Mouse (Mus musculus): ENCODE measurements around the gene Gm43191. TPM values are rescaled to one million over a fixed set of nuclear protein-coding genes. Genes with fewer than 3 reads are reported as not detected.
"Not testable (repeated sequence)": the region's sequence is repeated elsewhere in the genome, so short reads cannot be mapped to it uniquely, and the experiment has no call there.

Gene Gm43191
- polyA plus RNA-seq, 1 experiment from 2014 or later = not detected

- 92% methylated on average over 5 of the region's 5 CpGs for WGBS
- ATAC-seq = no peak
- Histone ChIP-seq H3K9me3 (replicated peaks) (no peaks in the 10 kb centered on the region), H3K36me3 (ENCODE audit: poor library complexity, severe bottlenecking) (no peaks in the 10 kb centered on the region), H3K4me1 (no peaks in the 10 kb centered on the region), H3K4me2 (no peak overlapping the region), H3K9ac (no peak overlapping the region), H3K27ac (no peak overlapping the region), H3K4me3 (no peak overlapping the region), H3K27me3 (no peaks in the 10 kb centered on the region)
Measured at GRCm38 (mm10) chr3:116703835-116704234, 22.8 kb upstream of the Gm43191 start.

DNA sequence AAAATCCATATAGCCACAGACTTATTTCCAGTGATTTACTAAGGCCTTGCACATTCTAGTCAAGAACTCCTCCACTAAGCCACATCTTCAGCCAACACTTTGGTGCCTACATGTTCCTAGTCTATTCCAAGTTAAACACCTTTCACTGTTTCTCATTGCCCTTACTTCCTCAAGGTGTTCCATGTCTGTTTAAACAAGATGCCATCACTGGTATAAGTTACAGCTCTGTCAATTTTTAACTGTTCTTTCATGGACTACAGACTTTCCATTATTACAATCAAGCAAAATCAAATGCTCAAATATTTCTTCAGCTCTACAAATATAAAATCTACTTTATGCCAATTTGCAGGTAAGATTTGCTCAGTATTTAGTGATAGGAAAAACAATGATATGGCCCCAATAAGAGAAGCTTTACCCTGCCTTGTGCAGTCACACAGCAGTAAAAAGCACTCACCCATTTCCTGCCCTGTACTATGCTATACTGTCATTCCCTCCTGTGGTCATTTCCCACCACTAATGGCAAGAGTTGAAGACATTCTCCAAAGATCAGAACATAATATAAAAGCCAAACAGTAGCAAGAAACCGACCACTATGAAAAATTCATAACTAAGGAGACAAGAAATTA lies 21.7 kb upstream of the Gm43191 start:
- H3K36me3 ChIP-seq (ENCODE audit: poor library complexity, severe bottlenecking) = no peaks in the 10 kb centered on the region
- no peak overlapping the region for H3K9ac ChIP-seq
- H3K4me1 ChIP-seq = no peaks in the 10 kb centered on the region
- 81% methylated on average over 1 of the region's 1 CpGs for WGBS
- no peak overlapping the region for H3K27ac ChIP-seq
- no peaks in the 10 kb centered on the region for H3K9me3 ChIP-seq (replicated peaks)
- H3K4me3 ChIP-seq = no peak overlapping the region
- H3K27me3 ChIP-seq = no peaks in the 10 kb centered on the region
- ATAC-seq = no peak
- H3K4me2 ChIP-seq = no peak overlapping the region

- Histone ChIP-seq H3K27ac (no peak overlapping the region), H3K4me1 (no peaks in the 10 kb centered on the region), H3K4me3 (no peak overlapping the region), H3K4me2 (no peak overlapping the region), H3K27me3 (no peaks in the 10 kb centered on the region), H3K9ac (no peak overlapping the region), H3K9me3 (replicated peaks) (no peaks in the 10 kb centered on the region), H3K36me3 (ENCODE audit: poor library complexity, severe bottlenecking) (no peaks in the 10 kb centered on the region)
- WGBS = 97% methylated on average over 4 of the region's 4 CpGs
- ATAC-seq = no peak
Measured at GRCm38 (mm10) chr3:116701601-116702000, 20.5 kb upstream of the Gm43191 start.

DNA sequence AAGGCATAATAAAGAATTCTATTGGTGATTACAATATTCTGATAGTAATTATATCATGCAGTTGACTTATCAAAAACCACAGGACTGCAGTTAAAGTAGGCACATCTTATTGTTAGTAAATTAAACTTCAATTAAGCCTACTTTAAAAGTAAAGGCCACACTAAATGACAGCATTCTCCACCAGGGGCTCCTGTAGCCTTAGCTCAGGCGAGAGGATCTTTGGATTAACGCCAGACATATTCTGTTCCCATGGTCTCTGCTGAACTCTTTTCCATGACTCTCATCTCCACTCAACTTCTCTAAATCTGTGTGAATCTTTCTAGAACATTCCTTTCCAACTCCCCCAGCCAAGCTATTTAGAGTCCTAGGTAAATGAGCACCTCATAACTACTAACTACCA lies 17.7 kb upstream of the Gm43191 start:
- no peaks in the 10 kb centered on the region for H3K9me3 ChIP-seq (replicated peaks)
- ATAC-seq = no peak
- no peak overlapping the region for H3K9ac ChIP-seq
- WGBS = 58% methylated on average over 2 of the region's 2 CpGs
- no peak overlapping the region for H3K4me2 ChIP-seq
- H3K27ac ChIP-seq = no peak overlapping the region
- H3K4me3 ChIP-seq = no peak overlapping the region
- H3K36me3 ChIP-seq (ENCODE audit: poor library complexity, severe bottlenecking) = no peaks in the 10 kb centered on the region
- no peaks in the 10 kb centered on the region for H3K4me1 ChIP-seq
- no peaks in the 10 kb centered on the region for H3K27me3 ChIP-seq

GRCm38 (mm10) chr3:116695666-116695985 lies 14.6 kb upstream of the Gm43191 start:
- Histone ChIP-seq H3K9me3 (replicated peaks) (no peaks in the 10 kb centered on the region), H3K9ac (no peak overlapping the region), H3K36me3 (ENCODE audit: poor library complexity, severe bottlenecking) (no peaks in the 10 kb centered on the region), H3K4me3 (no peak overlapping the region), H3K4me2 (no peak overlapping the region), H3K4me1 (no peaks in the 10 kb centered on the region), H3K27me3 (no peaks in the 10 kb centered on the region), H3K27ac (no peak overlapping the region)
- 95% methylated on average over 2 of the region's 2 CpGs for WGBS
- ATAC-seq = no peak

DNA sequence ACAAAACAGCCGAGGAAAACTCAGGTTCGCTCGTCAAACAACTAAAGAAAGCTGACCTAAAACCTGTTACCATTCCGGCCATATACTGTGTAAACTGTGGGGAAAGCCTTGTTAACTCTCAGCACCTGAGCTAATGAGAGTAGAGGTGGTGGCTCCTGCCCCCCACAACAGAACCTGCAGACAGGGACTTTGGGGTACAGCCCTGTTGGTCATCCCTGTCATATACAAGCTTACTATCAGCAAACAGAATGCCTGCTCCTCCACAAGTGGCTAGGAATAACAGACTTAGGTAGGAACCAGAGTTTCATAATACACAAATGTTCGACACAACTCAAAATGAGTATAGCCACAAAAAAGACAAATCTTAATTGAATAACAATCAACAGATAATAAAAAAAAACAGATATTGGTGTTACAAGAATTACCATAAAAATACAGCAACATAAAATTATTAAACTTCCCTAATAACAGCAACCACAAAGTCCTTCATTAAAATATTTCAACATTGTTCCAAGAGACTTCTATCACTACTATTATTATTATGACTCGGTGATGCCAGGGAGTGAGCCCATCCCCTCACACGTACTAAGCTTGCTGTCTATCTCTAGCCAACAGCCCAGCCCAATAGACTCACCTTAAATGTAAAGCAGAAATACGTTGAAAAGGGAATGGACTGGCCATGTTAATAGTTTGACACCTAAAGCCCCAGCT lies 14.1 kb upstream of the Gm43191 start:
- no peak overlapping the region for H3K4me2 ChIP-seq

GRCm38 (mm10) chr3:116694312-116694711 lies 13.3 kb upstream of the Gm43191 start:
- no peaks in the 10 kb centered on the region for H3K9me3 ChIP-seq (replicated peaks)
- H3K27ac ChIP-seq = no peak overlapping the region
- no peak for ATAC-seq
- H3K36me3 ChIP-seq (ENCODE audit: poor library complexity, severe bottlenecking) = no peaks in the 10 kb centered on the region
- no peak overlapping the region for H3K4me3 ChIP-seq
- WGBS = 73% methylated on average over 3 of the region's 3 CpGs
- no peaks in the 10 kb centered on the region for H3K4me1 ChIP-seq
- H3K4me2 ChIP-seq = no peak overlapping the region
- H3K27me3 ChIP-seq = no peaks in the 10 kb centered on the region
- H3K9ac ChIP-seq = no peak overlapping the region

More for the DNA sequence above, 14.1 kb upstream of the Gm43191 start:
- Histone ChIP-seq H3K4me1 (no peaks in the 10 kb centered on the region), H3K9me3 (replicated peaks) (no peaks in the 10 kb centered on the region), H3K27me3 (no peaks in the 10 kb centered on the region), H3K36me3 (ENCODE audit: poor library complexity, severe bottlenecking) (no peaks in the 10 kb centered on the region), H3K27ac (no peak overlapping the region), H3K9ac (no peak overlapping the region), H3K4me3 (no peak overlapping the region)
- 90% methylated on average over 8 of the region's 8 CpGs for WGBS
- ATAC-seq = no peak

DNA sequence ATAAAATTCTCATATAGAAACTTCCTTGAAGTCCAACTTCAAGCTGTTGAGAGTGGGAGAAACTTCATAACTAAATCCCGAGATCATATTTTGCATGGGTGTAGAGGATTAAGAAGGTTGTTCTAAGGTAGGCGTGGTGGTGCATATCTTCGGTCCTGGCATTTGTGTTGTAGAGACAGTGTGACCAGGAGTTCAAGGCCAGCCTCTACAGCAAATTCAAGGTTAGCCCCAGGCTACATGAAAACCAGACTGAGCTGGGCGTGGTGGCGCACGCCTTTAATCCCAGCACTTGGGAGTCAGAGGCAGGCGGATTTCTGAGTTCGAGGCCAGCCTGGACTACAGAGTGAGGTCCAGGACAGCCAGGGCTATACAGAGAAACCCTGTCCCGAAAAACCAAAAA lies 16.8 kb downstream of the Gm43191 start:
- H3K9me3 ChIP-seq (replicated peaks); H3K27me3 ChIP-seq; H3K4me3 ChIP-seq; H3K36me3 ChIP-seq (ENCODE audit: poor library complexity, severe bottlenecking); H3K9ac ChIP-seq; H3K27ac ChIP-seq; ATAC-seq; H3K4me2 ChIP-seq: not testable (repeated sequence)
- peaks cover 23% of the 10 kb centered on the region for H3K4me1 ChIP-seq
- WGBS = 91% methylated on average over 9 of the region's 9 CpGs

GRCm38 (mm10) chr3:116662463-116662863 lies 18.6 kb downstream of the Gm43191 start, which contains the start of gene Mfsd14a:
TSS of gene Mfsd14a (minus strand) at chr3:116662677.
- peak within 1 kb of the TSS; percentile 72 for H3K4me2 ChIP-seq
- H3K36me3 ChIP-seq (ENCODE audit: poor library complexity, severe bottlenecking) = no peaks in the 10 kb centered on the region
- under 1% methylated on average over 30 of the region's 39 CpGs for WGBS
- H3K27me3 ChIP-seq = no peaks in the 10 kb centered on the region
- peak; percentile 100 for ATAC-seq
- no peaks in the 10 kb centered on the region for H3K9me3 ChIP-seq (replicated peaks)
- H3K27ac ChIP-seq = peak within 1 kb of the TSS; percentile 91
- peak within 1 kb of the TSS; percentile 97 for H3K4me3 ChIP-seq
- H3K9ac ChIP-seq = peak within 1 kb of the TSS; percentile 96
- peaks cover 35% of the 10 kb centered on the region for H3K4me1 ChIP-seq

- Histone ChIP-seq H3K27ac (peak overlapping the region; percentile 91), H3K9me3 (replicated peaks) (no peaks in the 10 kb centered on the region), H3K27me3 (no peaks in the 10 kb centered on the region), H3K4me3 (peak overlapping the region; percentile 97), H3K9ac (peak overlapping the region; percentile 96), H3K4me2 (peak overlapping the region; percentile 72), H3K4me1 (peaks cover 35% of the 10 kb centered on the region), H3K36me3 (ENCODE audit: poor library complexity, severe bottlenecking) (no peaks in the 10 kb centered on the region)
- peak; percentile 88 for ATAC-seq
- under 1% methylated on average over 49 of the region's 68 CpGs for WGBS
Measured at GRCm38 (mm10) chr3:116661870-116662414, 19.1 kb downstream of the Gm43191 start.

- no peaks in the 10 kb centered on the region for H3K9me3 ChIP-seq (replicated peaks)
- peak overlapping the region; percentile 96 for H3K9ac ChIP-seq
- H3K27ac ChIP-seq = peak overlapping the region; percentile 91; the same call in 1 of the 2 replicates
- no peak for ATAC-seq
- H3K27me3 ChIP-seq = no peaks in the 10 kb centered on the region
- no peaks in the 10 kb centered on the region for H3K36me3 ChIP-seq (ENCODE audit: poor library complexity, severe bottlenecking)
- 6% methylated on average over 16 of the region's 16 CpGs for WGBS
- H3K4me3 ChIP-seq = peak overlapping the region; percentile 97
- peaks cover 35% of the 10 kb centered on the region for H3K4me1 ChIP-seq
- H3K4me2 ChIP-seq = peak overlapping the region; percentile 72
Measured at GRCm38 (mm10) chr3:116661288-116661869, 19.7 kb downstream of the Gm43191 start.

GRCm38 (mm10) chr3:116659856-116660430 lies 21.1 kb downstream of the Gm43191 start:
- peak overlapping the region; percentile 72 for H3K4me2 ChIP-seq
- H3K4me1 ChIP-seq = peaks cover 35% of the 10 kb centered on the region
- H3K9me3 ChIP-seq (replicated peaks) = no peaks in the 10 kb centered on the region
- H3K9ac ChIP-seq = no peak overlapping the region
- WGBS = 82% methylated on average over 13 of the region's 13 CpGs
- no peak for ATAC-seq
- H3K27me3 ChIP-seq = no peaks in the 10 kb centered on the region
- H3K36me3 ChIP-seq (ENCODE audit: poor library complexity, severe bottlenecking) = no peaks in the 10 kb centered on the region
- no peak overlapping the region for H3K4me3 ChIP-seq
- H3K27ac ChIP-seq = no peak overlapping the region
